Mouse (Mus musculus): ENCODE data around the gene Ksr1.

DNA sequence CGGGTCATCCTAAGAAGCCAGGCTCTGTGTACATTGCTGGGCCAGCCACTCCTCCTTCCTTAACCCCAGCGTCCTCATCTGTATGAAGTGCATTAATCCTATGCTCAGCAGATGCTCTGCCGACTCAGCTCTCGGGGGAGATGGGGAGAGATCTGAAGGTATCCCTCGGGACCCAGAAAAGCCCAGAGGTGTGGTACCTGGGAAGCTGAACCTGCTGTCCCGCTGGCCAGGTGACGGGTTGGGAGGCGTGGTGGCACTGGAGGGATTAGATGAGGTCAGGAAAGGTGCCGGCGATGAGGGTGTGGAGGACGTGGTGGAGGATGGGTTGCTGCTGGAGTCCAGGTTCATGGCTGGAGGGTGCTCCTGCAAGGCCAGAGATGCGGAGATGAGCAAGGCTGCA, 113.2 kb downstream of the Ksr1 start:
- TF ChIP-seq CTCF (IDR thresholded peaks at IDR 0.05; ENCODE audit: low read depth) (no peak), EP300 (IDR thresholded peaks at IDR 0.05; ENCODE audit: low read depth) (no peak)

Data from liver, embryonic 14.5 days (tissue).